Mouse (Mus musculus) heart, adult 2 months (tissue): ENCODE measurements around the gene Ptprm.

Source experiments
- CTCF ChIP-seq: fragments of 200-600 bp; IDR thresholded peaks from 2 replicates; pipeline ENCODE4 v1.8.1; 2022; ENCODE audit warnings: antibody characterized with exemption, mild to moderate bottlenecking, moderate library complexity
- EP300 ChIP-seq: fragments of 200-500 bp; IDR thresholded peaks from 2 replicates; pipeline ENCODE4 v1.6.1; 2011; ENCODE audit warnings: low read depth, low read length, control low read depth; ENCODE audit not compliant: insufficient read depth
- POLR2A ChIP-seq: fragments of 200-500 bp; IDR thresholded peaks from 2 replicates; pipeline ENCODE4 v1.6.1; 2011; ENCODE audit warnings: mild to moderate bottlenecking, low read depth, low read length, control low read depth; ENCODE audit not compliant: insufficient read depth

- no peak for TF ChIP-seq CTCF
- TF ChIP-seq POLR2A = no peak
- TF ChIP-seq EP300 = no peak
These were observed 341.0 kb downstream of the Ptprm start for GRCm38 (mm10) chr17:67013217-67013616.
